Mouse (Mus musculus): Measurements from ENCODE around the gene Ccdc9b. TPM values are rescaled to one million over a fixed set of nuclear protein-coding genes. Genes with fewer than 3 reads are reported as not detected.

Gene Ccdc9b
- polyA plus RNA-seq, 1 experiment from 2014 or later = 1.0 TPM

- no peaks in the 10 kb centered on the region for H3K36me3 ChIP-seq (ENCODE audit: control insufficient read depth, insufficient read depth, low read length)
- H3K4me3 ChIP-seq (ENCODE audit: low read depth, low read length) = no peak overlapping the region
- 79% methylated on average over 11 of the region's 11 CpGs for WGBS (ENCODE audit: insufficient replicate concordance)
- no peak for ATAC-seq (replicated peaks; ENCODE audit: insufficient number of reproducible peaks, low FRiP score, low TSS enrichment)
- H3K4me1 ChIP-seq (ENCODE audit: control insufficient read depth, insufficient read depth, low read length) = peaks cover 32% of the 10 kb centered on the region
- no peak overlapping the region for H3K9ac ChIP-seq (ENCODE audit: low read depth, low read length)
- H3K27ac ChIP-seq (ENCODE audit: low read depth, low read length) = no peak overlapping the region
- peaks cover 16% of the 10 kb centered on the region for H3K27me3 ChIP-seq (ENCODE audit: control insufficient read depth, insufficient read depth, low read length)
- no peaks in the 10 kb centered on the region for H3K9me3 ChIP-seq (replicated peaks; ENCODE audit: control insufficient read depth, low read length)
- no peak overlapping the region for H3K4me2 ChIP-seq
These were observed 2.0 kb downstream of the Ccdc9b start for GRCm38 (mm10) chr2:118760311-118761025.

- peaks cover 32% of the 10 kb centered on the region for H3K4me1 ChIP-seq (ENCODE audit: control insufficient read depth, insufficient read depth, low read length)
- no peaks in the 10 kb centered on the region for H3K36me3 ChIP-seq (ENCODE audit: control insufficient read depth, insufficient read depth, low read length)
- H3K4me3 ChIP-seq (ENCODE audit: low read depth, low read length) = no peak overlapping the region
- no peaks in the 10 kb centered on the region for H3K9me3 ChIP-seq (replicated peaks; ENCODE audit: control insufficient read depth, low read length)
- H3K27me3 ChIP-seq (ENCODE audit: control insufficient read depth, insufficient read depth, low read length) = peaks cover 16% of the 10 kb centered on the region
- no peak overlapping the region for H3K9ac ChIP-seq (ENCODE audit: low read depth, low read length)
- no peak for ATAC-seq (replicated peaks; ENCODE audit: insufficient number of reproducible peaks, low FRiP score, low TSS enrichment)
- peak overlapping the region; percentile 25 for H3K4me2 ChIP-seq
- no peak overlapping the region for H3K27ac ChIP-seq (ENCODE audit: low read depth, low read length)
- WGBS (ENCODE audit: insufficient replicate concordance) = 12% methylated on average over 8 of the region's 8 CpGs
These were observed 2.6 kb downstream of the Ccdc9b start for GRCm38 (mm10) chr2:118759828-118760227.

- Histone ChIP-seq H3K4me2 (no peak overlapping the region), H3K4me1 (ENCODE audit: control insufficient read depth, insufficient read depth, low read length) (peaks cover 22% of the 10 kb centered on the region), H3K27me3 (ENCODE audit: control insufficient read depth, insufficient read depth, low read length) (peaks cover 16% of the 10 kb centered on the region), H3K9me3 (replicated peaks; ENCODE audit: control insufficient read depth, low read length) (no peaks in the 10 kb centered on the region), H3K9ac (ENCODE audit: low read depth, low read length) (no peak overlapping the region), H3K4me3 (ENCODE audit: low read depth, low read length) (no peak overlapping the region), H3K27ac (ENCODE audit: low read depth, low read length) (no peak overlapping the region), H3K36me3 (ENCODE audit: control insufficient read depth, insufficient read depth, low read length) (no peaks in the 10 kb centered on the region)
- no peak for ATAC-seq (replicated peaks; ENCODE audit: insufficient number of reproducible peaks, low FRiP score, low TSS enrichment)
- WGBS (ENCODE audit: insufficient replicate concordance) = 66% methylated on average over 4 of the region's 4 CpGs
These were observed 6.4 kb downstream of the Ccdc9b start for GRCm38 (mm10) chr2:118756103-118756502.

- no peak for ATAC-seq (replicated peaks; ENCODE audit: insufficient number of reproducible peaks, low FRiP score, low TSS enrichment)
- no peaks in the 10 kb centered on the region for H3K9me3 ChIP-seq (replicated peaks; ENCODE audit: control insufficient read depth, low read length)
- H3K9ac ChIP-seq (ENCODE audit: low read depth, low read length) = no peak overlapping the region
- H3K27me3 ChIP-seq (ENCODE audit: control insufficient read depth, insufficient read depth, low read length) = peaks cover 13% of the 10 kb centered on the region
- H3K27ac ChIP-seq (ENCODE audit: low read depth, low read length) = no peak overlapping the region
- no peak overlapping the region for H3K4me3 ChIP-seq (ENCODE audit: low read depth, low read length)
- no peaks in the 10 kb centered on the region for H3K36me3 ChIP-seq (ENCODE audit: control insufficient read depth, insufficient read depth, low read length)
- 77% methylated on average over 6 of the region's 6 CpGs for WGBS (ENCODE audit: insufficient replicate concordance)
- peaks cover 27% of the 10 kb centered on the region for H3K4me1 ChIP-seq (ENCODE audit: control insufficient read depth, insufficient read depth, low read length)
- no peak overlapping the region for H3K4me2 ChIP-seq
These were observed 7.1 kb downstream of the Ccdc9b start for GRCm38 (mm10) chr2:118755407-118755806.

- WGBS (ENCODE audit: insufficient replicate concordance) = 79% methylated on average over 5 of the region's 5 CpGs
- Histone ChIP-seq H3K9me3 (replicated peaks; ENCODE audit: control insufficient read depth, low read length) (no peaks in the 10 kb centered on the region), H3K4me3 (ENCODE audit: low read depth, low read length) (no peak overlapping the region), H3K9ac (ENCODE audit: low read depth, low read length) (no peak overlapping the region), H3K4me1 (ENCODE audit: control insufficient read depth, insufficient read depth, low read length) (peaks cover 36% of the 10 kb centered on the region), H3K4me2 (no peak overlapping the region), H3K36me3 (ENCODE audit: control insufficient read depth, insufficient read depth, low read length) (no peaks in the 10 kb centered on the region), H3K27ac (ENCODE audit: low read depth, low read length) (no peak overlapping the region), H3K27me3 (ENCODE audit: control insufficient read depth, insufficient read depth, low read length) (peaks cover 8% of the 10 kb centered on the region)
- ATAC-seq (replicated peaks; ENCODE audit: insufficient number of reproducible peaks, low FRiP score, low TSS enrichment) = no peak
These were observed 8.3 kb downstream of the Ccdc9b start for GRCm38 (mm10) chr2:118754143-118754542.

GRCm38 (mm10) chr2:118752792-118753108 lies 9.7 kb downstream of the Ccdc9b start:
- H3K27me3 ChIP-seq (ENCODE audit: control insufficient read depth, insufficient read depth, low read length) = no peaks in the 10 kb centered on the region
- H3K36me3 ChIP-seq (ENCODE audit: control insufficient read depth, insufficient read depth, low read length) = no peaks in the 10 kb centered on the region
- H3K4me2 ChIP-seq = no peak overlapping the region; the same call in 1 of the 2 replicates
- WGBS (ENCODE audit: insufficient replicate concordance) = 51% methylated on average over 4 of the region's 4 CpGs
- ATAC-seq (replicated peaks; ENCODE audit: insufficient number of reproducible peaks, low FRiP score, low TSS enrichment) = peak; percentile 64; the same call in 1 of the 2 replicates
- peak overlapping the region; percentile 18; the same call in 1 of the 2 replicates for H3K9ac ChIP-seq (ENCODE audit: low read depth, low read length)
- H3K4me3 ChIP-seq (ENCODE audit: low read depth, low read length) = no peak overlapping the region
- H3K27ac ChIP-seq (ENCODE audit: low read depth, low read length) = peak overlapping the region; percentile 82
- peaks cover 45% of the 10 kb centered on the region for H3K4me1 ChIP-seq (ENCODE audit: control insufficient read depth, insufficient read depth, low read length)
- H3K9me3 ChIP-seq (replicated peaks; ENCODE audit: control insufficient read depth, low read length) = no peaks in the 10 kb centered on the region

GRCm38 (mm10) chr2:118751896-118752791 lies 10.3 kb downstream of the Ccdc9b start:
- H3K27ac ChIP-seq (ENCODE audit: low read depth, low read length) = peak overlapping the region; percentile 82
- no peak overlapping the region for H3K4me3 ChIP-seq (ENCODE audit: low read depth, low read length)
- H3K4me1 ChIP-seq (ENCODE audit: control insufficient read depth, insufficient read depth, low read length) = peaks cover 46% of the 10 kb centered on the region
- H3K9me3 ChIP-seq (replicated peaks; ENCODE audit: control insufficient read depth, low read length) = no peaks in the 10 kb centered on the region
- WGBS (ENCODE audit: insufficient replicate concordance) = 45% methylated on average over 16 of the region's 16 CpGs
- no peak; the same call in 1 of the 2 replicates for ATAC-seq (replicated peaks; ENCODE audit: insufficient number of reproducible peaks, low FRiP score, low TSS enrichment)
- H3K4me2 ChIP-seq = no peak overlapping the region; the same call in 1 of the 2 replicates
- H3K9ac ChIP-seq (ENCODE audit: low read depth, low read length) = peak overlapping the region; percentile 18; the same call in 1 of the 2 replicates
- no peaks in the 10 kb centered on the region for H3K27me3 ChIP-seq (ENCODE audit: control insufficient read depth, insufficient read depth, low read length)
- no peaks in the 10 kb centered on the region for H3K36me3 ChIP-seq (ENCODE audit: control insufficient read depth, insufficient read depth, low read length)

- ATAC-seq (replicated peaks; ENCODE audit: insufficient number of reproducible peaks, low FRiP score, low TSS enrichment) = no peak
- peak overlapping the region; percentile 36 for H3K27ac ChIP-seq (ENCODE audit: low read depth, low read length)
- WGBS (ENCODE audit: insufficient replicate concordance) = 45% methylated on average over 8 of the region's 8 CpGs
These were observed 12.0 kb downstream of the Ccdc9b start for GRCm38 (mm10) chr2:118750476-118750875.

More at GRCm38 (mm10) chr2:118750476-118750875, 12.0 kb downstream of the Ccdc9b start:
- Histone ChIP-seq H3K9me3 (replicated peaks; ENCODE audit: control insufficient read depth, low read length) (no peaks in the 10 kb centered on the region), H3K4me2 (peak overlapping the region; percentile 31; the same call in 1 of the 2 replicates), H3K27me3 (ENCODE audit: control insufficient read depth, insufficient read depth, low read length) (no peaks in the 10 kb centered on the region), H3K4me3 (ENCODE audit: low read depth, low read length) (no peak overlapping the region), H3K4me1 (ENCODE audit: control insufficient read depth, insufficient read depth, low read length) (peaks cover 46% of the 10 kb centered on the region), H3K9ac (ENCODE audit: low read depth, low read length) (peak overlapping the region; percentile 2; the same call in 1 of the 2 replicates), H3K36me3 (ENCODE audit: control insufficient read depth, insufficient read depth, low read length) (no peaks in the 10 kb centered on the region)

All from heart, embryonic 11.5 days (tissue).